In the genomic region with DNA sequence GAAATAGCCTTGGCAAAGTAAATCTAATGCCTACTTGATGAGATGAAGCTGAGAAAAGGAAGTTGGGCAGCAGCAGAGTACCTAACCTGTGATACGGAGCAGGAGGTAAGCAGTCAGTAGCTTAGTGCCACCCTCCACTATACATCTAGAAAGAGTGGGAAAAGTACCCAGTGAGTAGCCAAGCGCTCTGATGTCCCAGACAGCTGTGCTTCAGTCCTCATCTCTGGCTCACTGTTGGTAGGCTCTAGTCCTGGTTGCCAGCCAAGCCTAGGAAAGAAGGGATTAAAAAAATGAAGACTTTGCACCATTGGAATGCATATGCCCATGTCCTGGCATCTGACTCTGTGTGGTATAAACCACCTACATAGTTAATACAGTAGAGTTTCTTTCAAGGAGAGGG, we compare ENCODE assay signal across 15 mouse cellular contexts.
"Had no signal": no experiment of that assay in that cellular context is flagged by ENCODE, and none has a peak within 500 bp of the region (broad histone marks: within the 10 kb centered on the region; RNA-seq: fewer than 3 reads in every experiment).

No protein-coding gene starts in this region.

- H3K4me2 ChIP-seq: neural tube, embryonic 15.5 days; stomach, embryonic 15.5 days had no signal

- H3K4me3 ChIP-seq: neural tube, embryonic 15.5 days; stomach, embryonic 15.5 days had no signal

- H3K9ac ChIP-seq: neural tube, embryonic 15.5 days; stomach, embryonic 15.5 days had no signal

- H3K27ac ChIP-seq: neural tube, embryonic 15.5 days; stomach, embryonic 15.5 days; stomach, postnatal 0 days had no signal

- H3K27me3 ChIP-seq: neural tube, embryonic 15.5 days; stomach, embryonic 15.5 days had no signal

- DNase-seq: retina, postnatal 1 day; right cerebral cortex, adult 18-20 months; right cerebral cortex, postnatal 14 days; right cerebral cortex, postnatal 25 days; right cerebral cortex, postnatal 4 days; spleen, adult 18-20 months; thymus, adult 18-20 months; thymus, adult 2 months; thymus, postnatal 14 days; thymus, postnatal 25 days; thymus, postnatal 36 days; thymus, postnatal 4 days had no signal

- H3K9me3 ChIP-seq: neural tube, embryonic 15.5 days; stomach, embryonic 15.5 days had no signal
